Mouse (Mus musculus) neural tube, embryonic 12.5 days (tissue): ENCODE data around the gene Hoxa5. TPM values are rescaled to one million over a fixed set of nuclear protein-coding genes. Genes with fewer than 3 reads are reported as not detected.

Experiments used
- ATAC-seq: fragments of 200-750 bp; cut with Nextera tagmentation; 2 replicates; pipeline ENCODE4 v1.8.0; 2017; ENCODE audit warnings: low read depth, mild to moderate bottlenecking, moderate TSS enrichment, moderate library complexity; ENCODE audit not compliant: low FRiP score
- H3K27ac ChIP-seq: fragments of 300-500 bp; sonication (generic); 2 replicates; pipeline ENCODE4 v1.5.1; 2016
- H3K27me3 ChIP-seq: fragments of 300-500 bp; sonication (generic); replicated peaks from 2 replicates; pipeline ENCODE4 v1.6.1; 2016; ENCODE audit warnings: mild to moderate bottlenecking
- H3K36me3 ChIP-seq: fragments of 300-500 bp; sonication (generic); 2 replicates; pipeline ENCODE4 v1.6.1; 2016; ENCODE audit warnings: mild to moderate bottlenecking
- H3K4me1 ChIP-seq: fragments of 300-500 bp; sonication (generic); 2 replicates; pipeline ENCODE4 v1.6.1; 2016
- H3K4me2 ChIP-seq: fragments of 300-500 bp; sonication (generic); replicated peaks from 2 replicates; pipeline ENCODE4 v1.6.1; 2016; ENCODE audit warnings: mild to moderate bottlenecking
- H3K4me3 ChIP-seq: fragments of 300-500 bp; sonication (generic); 2 replicates; pipeline ENCODE4 v1.5.1; 2016
- H3K9ac ChIP-seq: fragments of 300-500 bp; sonication (generic); 2 replicates; pipeline ENCODE4 v1.6.1; 2016; ENCODE audit warnings: mild to moderate bottlenecking
- H3K9me3 ChIP-seq: fragments of 300-500 bp; sonication (generic); 2 replicates; pipeline ENCODE4 v1.6.1; 2016; ENCODE audit warnings: mild to moderate bottlenecking
- WGBS: fragments of 180-500 bp; shearing (Covaris S2); methylation state at CpG from one replicate; pipeline ENCODE4 v1.1.7; 2016; 5-methylcytosine and 5-hydroxymethylcytosine counted together
- polyA plus RNA-seq: library from polyadenylated mRNA; unstranded; fragments of >200 nt; fragmentation: Nextera tagmentation; extraction: Ambion mirVana; gene quantifications from 2 replicates; pipeline ENCODE4 v1.2.1, GENCODE M21; 2016

Hoxa5 gene
- polyA plus RNA-seq, 1 experiment from 2014 or later = 72.6 TPM

- Histone ChIP-seq H3K36me3 (peaks cover 3% of the 10 kb centered on the region; the same call in 1 of the 2 replicates), H3K27ac (peak overlapping the region; percentile 98), H3K4me1 (peaks cover 57% of the 10 kb centered on the region), H3K9me3 (no peaks in the 10 kb centered on the region), H3K9ac (peak overlapping the region; percentile 89), H3K4me3 (peak overlapping the region; percentile 75), H3K27me3 (no peaks in the 10 kb centered on the region), H3K4me2 (peak overlapping the region; percentile 99)
- no peak for ATAC-seq
- WGBS = 1% methylated on average over 9 of the region's 9 CpGs
These were observed 44.4 kb downstream of the Hoxa5 start for GRCm38 (mm10) chr6:52159979-52160378.

- Histone ChIP-seq H3K4me1 (peaks cover 55% of the 10 kb centered on the region), H3K27me3 (no peaks in the 10 kb centered on the region), H3K4me2 (peak overlapping the region; percentile 99), H3K9me3 (no peaks in the 10 kb centered on the region), H3K36me3 (peaks cover 3% of the 10 kb centered on the region; the same call in 1 of the 2 replicates), H3K27ac (peak overlapping the region; percentile 98), H3K4me3 (peak overlapping the region; percentile 75), H3K9ac (peak overlapping the region; percentile 89)
- 1% methylated on average over 12 of the region's 12 CpGs for WGBS
- ATAC-seq = no peak
These were observed 45.1 kb downstream of the Hoxa5 start for GRCm38 (mm10) chr6:52159164-52159761.

GRCm38 (mm10) chr6:52158276-52159051 lies 45.9 kb downstream of the Hoxa5 start, which contains the start of gene Hoxa1:
Gene Hoxa1 (minus strand): TSS chr6:52158317.
- Histone ChIP-seq H3K36me3 (peaks cover 3% of the 10 kb centered on the region; the same call in 1 of the 2 replicates), H3K27ac (peak within 1 kb of the TSS; percentile 98), H3K9ac (peak within 1 kb of the TSS; percentile 89), H3K9me3 (no peaks in the 10 kb centered on the region), H3K27me3 (no peaks in the 10 kb centered on the region), H3K4me1 (peaks cover 50% of the 10 kb centered on the region), H3K4me2 (peak within 1 kb of the TSS; percentile 99), H3K4me3 (peak within 1 kb of the TSS; percentile 75)
- peak; percentile 82 for ATAC-seq
- under 1% methylated on average over 55 of the region's 55 CpGs for WGBS

- ATAC-seq = peak; percentile 46
- under 1% methylated on average over 32 of the region's 32 CpGs for WGBS
- H3K9me3 ChIP-seq = no peaks in the 10 kb centered on the region
- peaks cover 58% of the 10 kb centered on the region for H3K4me1 ChIP-seq
- H3K27ac ChIP-seq = peak overlapping the region; percentile 58; the same call in 1 of the 2 replicates
- H3K4me2 ChIP-seq = peak overlapping the region; percentile 99
- peaks cover under 1% of the 10 kb centered on the region; the same call in 1 of the 2 replicates for H3K36me3 ChIP-seq
- no peaks in the 10 kb centered on the region for H3K27me3 ChIP-seq
- H3K9ac ChIP-seq = peak overlapping the region; percentile 72
- peak overlapping the region; percentile 75 for H3K4me3 ChIP-seq
These were observed 46.7 kb downstream of the Hoxa5 start for GRCm38 (mm10) chr6:52157466-52158275.

- Histone ChIP-seq H3K4me1 (peaks cover 65% of the 10 kb centered on the region), H3K27ac (no peak overlapping the region), H3K4me2 (peak overlapping the region; percentile 99), H3K36me3 (no peaks in the 10 kb centered on the region), H3K9me3 (no peaks in the 10 kb centered on the region), H3K27me3 (no peaks in the 10 kb centered on the region), H3K4me3 (peak overlapping the region; percentile 75), H3K9ac (peak overlapping the region; percentile 72)
- 1% methylated on average over 20 of the region's 20 CpGs for WGBS
- no peak for ATAC-seq
These were observed 47.7 kb downstream of the Hoxa5 start for GRCm38 (mm10) chr6:52156551-52157200.

GRCm38 (mm10) chr6:52155471-52155870 lies 48.9 kb downstream of the Hoxa5 start:
- H3K27ac ChIP-seq = no peak overlapping the region
- H3K4me3 ChIP-seq = no peak overlapping the region
- H3K27me3 ChIP-seq = no peaks in the 10 kb centered on the region
- H3K4me2 ChIP-seq = peak overlapping the region; percentile 99
- 38% methylated on average over 3 of the region's 3 CpGs for WGBS
- ATAC-seq = no peak
- H3K9ac ChIP-seq = no peak overlapping the region
- H3K9me3 ChIP-seq = no peaks in the 10 kb centered on the region
- no peaks in the 10 kb centered on the region for H3K36me3 ChIP-seq
- peaks cover 71% of the 10 kb centered on the region for H3K4me1 ChIP-seq

- ATAC-seq = no peak
- Histone ChIP-seq H3K4me3 (no peak overlapping the region), H3K36me3 (no peaks in the 10 kb centered on the region), H3K4me2 (peak overlapping the region; percentile 38; the same call in 1 of the 2 replicates), H3K9ac (no peak overlapping the region), H3K27me3 (no peaks in the 10 kb centered on the region), H3K4me1 (peaks cover 60% of the 10 kb centered on the region), H3K9me3 (no peaks in the 10 kb centered on the region), H3K27ac (0 out of 2 replicates have a peak overlapping the region, but pooled peaks have one; percentile 46)
- 10% methylated on average over 5 of the region's 5 CpGs for WGBS
These were observed 50.3 kb downstream of the Hoxa5 start for GRCm38 (mm10) chr6:52154044-52154443.

GRCm38 (mm10) chr6:52153270-52153669 lies 51.1 kb downstream of the Hoxa5 start:
- Histone ChIP-seq H3K27me3 (no peaks in the 10 kb centered on the region), H3K9me3 (no peaks in the 10 kb centered on the region), H3K4me2 (peak overlapping the region; percentile 40), H3K4me3 (no peak overlapping the region), H3K4me1 (peaks cover 58% of the 10 kb centered on the region), H3K36me3 (no peaks in the 10 kb centered on the region), H3K9ac (no peak overlapping the region), H3K27ac (no peak overlapping the region)
- no peak for ATAC-seq
- 1% methylated on average over 6 of the region's 6 CpGs for WGBS

- no peaks in the 10 kb centered on the region for H3K36me3 ChIP-seq
- peak overlapping the region; percentile 40 for H3K4me2 ChIP-seq
- WGBS = 7% methylated on average over 16 of the region's 16 CpGs
- H3K27ac ChIP-seq = 0 out of 2 replicates have a peak overlapping the region, but pooled peaks have one; percentile 10
- H3K4me1 ChIP-seq = peaks cover 54% of the 10 kb centered on the region
- no peak overlapping the region for H3K4me3 ChIP-seq
- no peak for ATAC-seq
- H3K9ac ChIP-seq = no peak overlapping the region
- no peaks in the 10 kb centered on the region for H3K9me3 ChIP-seq
- H3K27me3 ChIP-seq = no peaks in the 10 kb centered on the region
These were observed 51.9 kb downstream of the Hoxa5 start for GRCm38 (mm10) chr6:52152226-52153193.
